Mouse (Mus musculus) stomach, postnatal 0 days (tissue): ENCODE results near the gene Fhit. TPM values are rescaled to one million over a fixed set of nuclear protein-coding genes. Genes with fewer than 3 reads are reported as not detected.

ENCODE experiments used
- ATAC-seq: fragments of 200-750 bp; cut with Nextera tagmentation; 2 replicates; pipeline ENCODE4 v1.8.0; 2017; ENCODE audit not compliant: low FRiP score, low TSS enrichment
- DNase-seq: peaks from one replicate; pipeline ENCODE4 v3.0.0-alpha.2; 2016; ENCODE audit warnings: low spot score
- H3K27ac ChIP-seq: fragments of 300-500 bp; sonication (generic); replicated peaks from 2 replicates; pipeline ENCODE4 v1.5.1; 2014; ENCODE audit warnings: mild to moderate bottlenecking, control low read depth
- H3K27me3 ChIP-seq: fragments of 300-500 bp; sonication (generic); 2 replicates; pipeline ENCODE4 v1.6.1; 2014; ENCODE audit warnings: low read length; ENCODE audit not compliant: control insufficient read depth, insufficient read depth
- H3K36me3 ChIP-seq: fragments of 300-500 bp; sonication (generic); 2 replicates; pipeline ENCODE4 v1.6.1; 2014; ENCODE audit warnings: low read length, mixed read lengths; ENCODE audit not compliant: control insufficient read depth, insufficient read depth
- H3K4me1 ChIP-seq: fragments of 300-500 bp; sonication (generic); replicated peaks from 2 replicates; pipeline ENCODE4 v1.6.1; 2014; ENCODE audit warnings: antibody characterized with exemption; ENCODE audit not compliant: control insufficient read depth, insufficient read depth
- H3K4me2 ChIP-seq: fragments of 300-500 bp; sonication (generic); replicated peaks from 2 replicates; pipeline ENCODE4 v1.6.1; 2014; ENCODE audit warnings: low read depth, mild to moderate bottlenecking, control low read depth, moderate library complexity
- H3K4me3 ChIP-seq: fragments of 300-500 bp; sonication (generic); 2 replicates; pipeline ENCODE4 v1.5.1; 2014; ENCODE audit warnings: low read depth, low read length, control low read depth
- H3K9ac ChIP-seq: fragments of 300-500 bp; sonication (generic); 2 replicates; pipeline ENCODE4 v1.6.1; 2014; ENCODE audit warnings: mild to moderate bottlenecking, low read length, control low read depth, mixed read lengths
- H3K9me3 ChIP-seq: fragments of 300-500 bp; sonication (generic); 2 replicates; pipeline ENCODE4 v1.6.1; 2016; ENCODE audit warnings: low read length; ENCODE audit not compliant: control insufficient read depth
- CTCF ChIP-seq: IDR thresholded peaks from 2 replicates; pipeline ENCODE4 v1.5.1; 2016; ENCODE audit warnings: antibody characterized with exemption, low read depth, mild to moderate bottlenecking, moderate library complexity
- EP300 ChIP-seq: optimal IDR thresholded peaks from 2 replicates; pipeline ENCODE3; 2016; ENCODE audit warnings: antibody characterized with exemption
- WGBS: fragments of 180-500 bp; shearing (Covaris S2); extraction: QIAGEN DNeasy Blood & Tissue Kit; methylation state at CpG from one replicate; pipeline ENCODE4 v1.1.7; 2014; 5-methylcytosine and 5-hydroxymethylcytosine counted together
- polyA plus RNA-seq: library from polyadenylated mRNA; unstranded; fragments of >200 nt; fragmentation: Nextera tagmentation; extraction: Ambion mirVana; gene quantifications from 2 replicates; pipeline ENCODE4 v1.2.1, GENCODE M21; 2015

Gene Fhit
- polyA plus RNA-seq, 1 experiment from 2014 or later = 12.2 TPM

GRCm38 (mm10) chr14:9976934-9977510 is 1184.8 kb downstream of the Fhit start:
- Histone ChIP-seq H3K9ac (no peak overlapping the region), H3K4me2 (no peak overlapping the region), H3K27ac (no peak overlapping the region), H3K27me3 (no peaks in the 10 kb centered on the region), H3K36me3 (no peaks in the 10 kb centered on the region), H3K4me1 (no peaks in the 10 kb centered on the region), H3K9me3 (no peaks in the 10 kb centered on the region), H3K4me3 (no peak overlapping the region)
- WGBS = 64% methylated on average over 3 of the region's 3 CpGs
- TF ChIP-seq CTCF (no peak), EP300 (no peak)
- DNase-seq (no peak), ATAC-seq (no peak)

GRCm38 (mm10) chr14:9974402-9974801 is 1187.4 kb downstream of the Fhit start:
- ATAC-seq = no peak
- 71% methylated on average over 3 of the region's 3 CpGs for WGBS

GRCm38 (mm10) chr14:9963853-9964252 is 1198.0 kb downstream of the Fhit start:
- Histone ChIP-seq H3K36me3 (no peaks in the 10 kb centered on the region), H3K4me1 (no peaks in the 10 kb centered on the region), H3K9me3 (no peaks in the 10 kb centered on the region), H3K4me2 (no peak overlapping the region), H3K27me3 (no peaks in the 10 kb centered on the region), H3K4me3 (no peak overlapping the region), H3K27ac (no peak overlapping the region), H3K9ac (no peak overlapping the region)
- ATAC-seq (no peak), DNase-seq (no peak)
- 85% methylated on average over 3 of the region's 3 CpGs for WGBS
- no peak for TF ChIP-seq CTCF
- no peak for TF ChIP-seq EP300

More at GRCm38 (mm10) chr14:9974402-9974801, 1187.4 kb downstream of the Fhit start:
- Histone ChIP-seq H3K4me2 (no peak overlapping the region), H3K36me3 (no peaks in the 10 kb centered on the region), H3K4me3 (no peak overlapping the region), H3K9ac (no peak overlapping the region), H3K27me3 (no peaks in the 10 kb centered on the region), H3K4me1 (no peaks in the 10 kb centered on the region), H3K9me3 (no peaks in the 10 kb centered on the region), H3K27ac (no peak overlapping the region)
- DNase-seq = no peak
- no peak for TF ChIP-seq CTCF
- TF ChIP-seq EP300 = no peak

GRCm38 (mm10) chr14:9960396-9960795 is 1201.4 kb downstream of the Fhit start:
- TF ChIP-seq CTCF (no peak), EP300 (no peak)
- no peak overlapping the region for H3K9ac ChIP-seq
- H3K27me3 ChIP-seq = no peaks in the 10 kb centered on the region
- no peak overlapping the region for H3K4me2 ChIP-seq
- no peaks in the 10 kb centered on the region for H3K4me1 ChIP-seq
- H3K27ac ChIP-seq = no peak overlapping the region
- ATAC-seq = no peak
- no peaks in the 10 kb centered on the region for H3K36me3 ChIP-seq
- DNase-seq = no peak
- H3K9me3 ChIP-seq = no peaks in the 10 kb centered on the region
- WGBS = 51% methylated on average over 2 of the region's 2 CpGs
- H3K4me3 ChIP-seq = no peak overlapping the region

GRCm38 (mm10) chr14:9899494-9899893 is 1262.3 kb downstream of the Fhit start:
- Histone ChIP-seq H3K4me2 (no peak overlapping the region), H3K9me3 (no peaks in the 10 kb centered on the region), H3K4me3 (no peak overlapping the region), H3K27me3 (no peaks in the 10 kb centered on the region), H3K36me3 (no peaks in the 10 kb centered on the region), H3K4me1 (no peaks in the 10 kb centered on the region), H3K27ac (no peak overlapping the region), H3K9ac (no peak overlapping the region)
- TF ChIP-seq EP300 = no peak
- no peak for TF ChIP-seq CTCF
- no peak for DNase-seq
- WGBS = 74% methylated on average over 2 of the region's 2 CpGs
- no peak for ATAC-seq

GRCm38 (mm10) chr14:9896556-9896955 is 1265.3 kb downstream of the Fhit start:
- H3K27ac ChIP-seq = no peak overlapping the region
- no peak for TF ChIP-seq EP300
- TF ChIP-seq CTCF = no peak
- H3K36me3 ChIP-seq = no peaks in the 10 kb centered on the region
- no peaks in the 10 kb centered on the region for H3K9me3 ChIP-seq
- no peak overlapping the region for H3K4me3 ChIP-seq
- ATAC-seq = no peak
- WGBS = 86% methylated on average over 1 of the region's 1 CpGs
- no peaks in the 10 kb centered on the region for H3K4me1 ChIP-seq
- no peak overlapping the region for H3K4me2 ChIP-seq
- H3K27me3 ChIP-seq = no peaks in the 10 kb centered on the region
- no peak overlapping the region for H3K9ac ChIP-seq
- DNase-seq = no peak
